Mouse (Mus musculus) cerebellum, adult 2 months (tissue): ENCODE results near the gene 4921536K21Rik. TPM values are rescaled to one million over a fixed set of nuclear protein-coding genes. Genes with fewer than 3 reads are reported as not detected.
A peak's percentile ranks its signal among the peaks of the same experiment; 100 is the strongest.

Source experiments
- DNase-seq, 2 experiments: peaks; one replicate each; pipeline ENCODE4 v3.0.0; 2021
- H3K27ac ChIP-seq: fragments of 200-500 bp; 2 replicates; pipeline ENCODE4 v1.5.1; 2012; ENCODE audit warnings: low read length, control low read depth, inconsistent platforms; ENCODE audit not compliant: insufficient read depth
- H3K27me3 ChIP-seq: fragments of 200-500 bp; 2 replicates; pipeline ENCODE4 v1.6.1; 2012; ENCODE audit warnings: inconsistent platforms, mild to moderate bottlenecking, low read length, moderate library complexity; ENCODE audit not compliant: control insufficient read depth, insufficient read depth
- H3K4me1 ChIP-seq: fragments of 200-500 bp; 2 replicates; pipeline ENCODE4 v1.6.1; 2011; ENCODE audit warnings: low read length; ENCODE audit not compliant: control insufficient read depth, insufficient read depth
- H3K4me3 ChIP-seq: fragments of 200-500 bp; replicated peaks from 2 replicates; pipeline ENCODE3; 2011; ENCODE audit warnings: mild to moderate bottlenecking, low read depth, low read length, control low read depth; ENCODE audit not compliant: insufficient read depth
- CTCF ChIP-seq: fragments of 200-500 bp; IDR thresholded peaks from 2 replicates; pipeline ENCODE4 v1.5.1; 2011; ENCODE audit warnings: low read depth, mild to moderate bottlenecking, control low read depth, low read length, moderate library complexity, borderline replicate concordance; ENCODE audit not compliant: insufficient read depth
- POLR2A ChIP-seq: fragments of 200-500 bp; IDR thresholded peaks from 2 replicates; pipeline ENCODE4 v1.6.1; 2011; ENCODE audit warnings: low read length, control low read depth, borderline replicate concordance; ENCODE audit not compliant: insufficient read depth
- WGBS: fragments of 180-500 bp; shearing (Covaris S2); methylation state at CpG from one replicate; pipeline ENCODE4 v1.1.7; 2018; 5-methylcytosine and 5-hydroxymethylcytosine counted together
- polyA plus RNA-seq: library from polyadenylated mRNA; depleted of rRNA; stranded (reverse); fragments of >200 nt; gene quantifications from 2 replicates; pipeline ENCODE4 v1.2.3, GENCODE M21; 2012; rRNA removed

The 4921536K21Rik gene
- polyA plus RNA-seq, 1 experiment = 0.29 TPM

- DNase-seq = no peak
- H3K27ac ChIP-seq = peak overlapping the region; percentile 85
- no peak overlapping the region for H3K4me3 ChIP-seq
Measured at GRCm38 (mm10) chr11:3850315-3850614, 44.6 kb downstream of the 4921536K21Rik start.

GRCm38 (mm10) chr11:3849469-3850314 lies 45.2 kb downstream of the 4921536K21Rik start:
- Histone ChIP-seq H3K4me1 (peaks cover 65% of the 10 kb centered on the region), H3K27me3 (no peaks in the 10 kb centered on the region), H3K27ac (peak overlapping the region; percentile 85), H3K4me3 (no peak overlapping the region)
- DNase-seq = peak; percentile 45 to 54
- 61% methylated on average over 15 of the region's 15 CpGs for WGBS
- TF ChIP-seq CTCF = no peak
- TF ChIP-seq POLR2A = no peak

More at GRCm38 (mm10) chr11:3850315-3850614, 44.6 kb downstream of the 4921536K21Rik start:
- 16% methylated on average over 2 of the region's 2 CpGs for WGBS
- no peak for TF ChIP-seq POLR2A
- TF ChIP-seq CTCF = no peak
- no peaks in the 10 kb centered on the region for H3K27me3 ChIP-seq
- peaks cover 68% of the 10 kb centered on the region for H3K4me1 ChIP-seq

- peaks cover 63% of the 10 kb centered on the region for H3K4me1 ChIP-seq
- no peaks in the 10 kb centered on the region for H3K27me3 ChIP-seq
- no peak overlapping the region for H3K4me3 ChIP-seq
- H3K27ac ChIP-seq = no peak overlapping the region
- DNase-seq = peak in 1 of 2 experiments; percentile 37
- TF ChIP-seq POLR2A (no peak), CTCF (no peak)
- WGBS = 19% methylated on average over 2 of the region's 2 CpGs
Measured at GRCm38 (mm10) chr11:3846351-3846750, 48.5 kb downstream of the 4921536K21Rik start.

GRCm38 (mm10) chr11:3843943-3844734 lies 50.8 kb downstream of the 4921536K21Rik start:
- TF ChIP-seq POLR2A (no peak), CTCF (no peak)
- WGBS = 38% methylated on average over 17 of the region's 17 CpGs

More at GRCm38 (mm10) chr11:3843943-3844734, 50.8 kb downstream of the 4921536K21Rik start:
- H3K4me3 ChIP-seq = no peak overlapping the region
- H3K4me1 ChIP-seq = peaks cover 55% of the 10 kb centered on the region
- peak overlapping the region; percentile 65 for H3K27ac ChIP-seq
- peak; percentile 63 to 70 for DNase-seq
- no peaks in the 10 kb centered on the region for H3K27me3 ChIP-seq

Other genes starting within 250 kb of the 4921536K21Rik start
- gene Morc2a, start 245.9 kb downstream of the 4921536K21Rik start, polyA plus RNA-seq = 22.9 and 26.0 TPM in 2 replicates
- 71.3 and 81.7 TPM in 2 replicates for gene Osbp2, start 31.2 kb downstream of the 4921536K21Rik start, polyA plus RNA-seq
- gene Dusp18, start 142 bp upstream of the 4921536K21Rik start, polyA plus RNA-seq = 5.4 and 5.7 TPM in 2 replicates
- gene Slc35e4, start 19.6 kb upstream of the 4921536K21Rik start, polyA plus RNA-seq = 27.3 and 28.5 TPM in 2 replicates
- 28.0 and 31.7 TPM in 2 replicates for gene Tcn2, start 37.1 kb upstream of the 4921536K21Rik start, polyA plus RNA-seq
- gene Pes1, start 68.9 kb upstream of the 4921536K21Rik start, polyA plus RNA-seq = 36.6 and 36.9 TPM in 2 replicates
- 0.14 and 0.20 TPM in 2 replicates for gene 4930556J24Rik, start 81.7 kb upstream of the 4921536K21Rik start, polyA plus RNA-seq
- 44.4 and 52.0 TPM in 2 replicates for gene Gal3st1, start 88.5 kb upstream of the 4921536K21Rik start, polyA plus RNA-seq
- gene Sec14l4, start 136.4 kb upstream of the 4921536K21Rik start, polyA plus RNA-seq = 0.05 and 0.14 TPM in 2 replicates
- gene Sec14l3, start 169.7 kb upstream of the 4921536K21Rik start, polyA plus RNA-seq = not detected in 2 replicates
- gene Mtfp1, start 200.3 kb upstream of the 4921536K21Rik start, polyA plus RNA-seq = 60.5 and 65.2 TPM in 2 replicates
- 28.2 and 32.2 TPM in 2 replicates for gene Sec14l2, start 228.3 kb upstream of the 4921536K21Rik start, polyA plus RNA-seq
- gene Rnf215, start 240.1 kb upstream of the 4921536K21Rik start, polyA plus RNA-seq = 39.5 and 39.9 TPM in 2 replicates